Mouse (Mus musculus): Measurements from ENCODE around the gene Tmem135. TPM values are rescaled to one million over a fixed set of nuclear protein-coding genes. Genes with fewer than 3 reads are reported as not detected.

Gene Tmem135
- polyA plus RNA-seq, 1 experiment from 2014 or later, result 36.4 TPM

- no peaks in the 10 kb centered on the region for H3K36me3 ChIP-seq (ENCODE audit: control insufficient read depth, insufficient read depth, low read length)
- no peak overlapping the region for H3K4me3 ChIP-seq (ENCODE audit: low read depth, low read length)
- H3K9ac ChIP-seq (replicated peaks; ENCODE audit: low read depth, low read length), result no peak overlapping the region
- H3K27ac ChIP-seq (ENCODE audit: low read depth, low read length), result no peak overlapping the region
- no peak for ATAC-seq (ENCODE audit: low read depth)
- H3K4me1 ChIP-seq (ENCODE audit: control insufficient read depth, insufficient read depth, low read length), result no peaks in the 10 kb centered on the region
- H3K27me3 ChIP-seq (ENCODE audit: control insufficient read depth, insufficient read depth, low read length), result no peaks in the 10 kb centered on the region
- 87% methylated on average over 2 of the region's 2 CpGs for WGBS
- H3K4me2 ChIP-seq (ENCODE audit: low read depth, low read length), result no peak overlapping the region
- H3K9me3 ChIP-seq (ENCODE audit: control insufficient read depth, low read length), result no peaks in the 10 kb centered on the region
These were observed 297.6 kb downstream of the Tmem135 start for GRCm38 (mm10) chr7:89106421-89106820.

- Histone ChIP-seq H3K36me3 (ENCODE audit: control insufficient read depth, insufficient read depth, low read length) (no peaks in the 10 kb centered on the region), H3K27me3 (ENCODE audit: control insufficient read depth, insufficient read depth, low read length) (no peaks in the 10 kb centered on the region), H3K4me2 (ENCODE audit: low read depth, low read length) (no peak overlapping the region), H3K9me3 (ENCODE audit: control insufficient read depth, low read length) (no peaks in the 10 kb centered on the region), H3K9ac (replicated peaks; ENCODE audit: low read depth, low read length) (no peak overlapping the region), H3K4me1 (ENCODE audit: control insufficient read depth, insufficient read depth, low read length) (no peaks in the 10 kb centered on the region), H3K4me3 (ENCODE audit: low read depth, low read length) (no peak overlapping the region), H3K27ac (ENCODE audit: low read depth, low read length) (no peak overlapping the region)
- ATAC-seq (ENCODE audit: low read depth), result no peak
- 95% methylated on average over 4 of the region's 4 CpGs for WGBS
These were observed 304.3 kb downstream of the Tmem135 start for GRCm38 (mm10) chr7:89099756-89100155.

Small RNAs within 50 kb of the gene (microRNA-seq; reads per million reads assigned to microRNA genes)
- gene Gm22171, result not detected
- gene Gm24659, result not detected

Other genes with a start within 250 kb of the Tmem135 start
- 2.8 and 3.8 TPM in 2 replicates for gene Fzd4, start 133 bp upstream of the Tmem135 start, polyA plus RNA-seq (2014; fragmentation: Nextera tagmentation; extraction: Ambion mirVana)
- gene Prss23, start 123.0 kb upstream of the Tmem135 start, polyA plus RNA-seq (2014; fragmentation: Nextera tagmentation; extraction: Ambion mirVana), result 4.5 and 17.8 TPM in 2 replicates
- gene Me3, start 228.2 kb upstream of the Tmem135 start, polyA plus RNA-seq (2014; fragmentation: Nextera tagmentation; extraction: Ambion mirVana), result 12.4 and 17.8 TPM in 2 replicates

Data from neural tube, embryonic 14.5 days (tissue).